Mouse (Mus musculus): ENCODE data around the gene Pyurf.

GRCm38 (mm10) chr6:57661295-57661694 is 30.6 kb downstream of the Pyurf start:
- TF ChIP-seq CTCF (IDR thresholded peaks at IDR 0.05; ENCODE audit: low read depth) (no peak), EP300 (IDR thresholded peaks at IDR 0.05; ENCODE audit: low read depth) (no peak)
